In genomic region chr3:94587962-94588361, GRCm38 (mm10) we compare ENCODE assay signal across 18 mouse cellular contexts. TPM values are rescaled to one million over a fixed set of nuclear protein-coding genes. Genes with fewer than 3 reads are reported as not detected.
DNase-seq lines count a peak whose midpoint lies in the region; ATAC-seq and TF ChIP-seq lines count a peak whose summit lies in the region.
"Had no signal": no experiment of that assay in that cellular context is flagged by ENCODE, and none has a peak within 500 bp of the region (broad histone marks: within the 10 kb centered on the region; RNA-seq: fewer than 3 reads in every experiment).

No protein-coding gene starts in this region.

- no peaks in the 10 kb centered on the region for H3K4me1 ChIP-seq in liver, adult 2 months (ENCODE audit: control insufficient read depth, insufficient read depth, low read length)
- H3K4me1 ChIP-seq in liver, embryonic 11.5 days (replicated peaks; ENCODE audit: control insufficient read depth, insufficient read depth, low read length), result no peaks in the 10 kb centered on the region
- no peaks in the 10 kb centered on the region for H3K4me1 ChIP-seq in intestine, embryonic 14.5 days (replicated peaks; ENCODE audit: control insufficient read depth, insufficient read depth, low read length)
- H3K4me1 ChIP-seq: limb, embryonic 13.5 days had no signal

- no peak overlapping the region for H3K27ac ChIP-seq in liver, adult 2 months (replicated peaks; ENCODE audit: insufficient read depth, low read depth, low read length)
- H3K27ac ChIP-seq in liver, embryonic 11.5 days (ENCODE audit: low read depth, low read length), result no peak overlapping the region
- no peak overlapping the region for H3K27ac ChIP-seq in intestine, embryonic 14.5 days (ENCODE audit: low read depth)
- H3K27ac ChIP-seq: hindbrain, postnatal 0 days; limb, embryonic 13.5 days had no signal

- ATAC-seq in liver, embryonic 11.5 days (replicated peaks; ENCODE audit: low FRiP score), result no peak; the same call in 1 of the 2 replicates
- peak; percentile 68 for ATAC-seq in Patski
- ATAC-seq in intestine, embryonic 14.5 days (replicated peaks; ENCODE audit: low FRiP score, low TSS enrichment, low read depth), result 0 out of 2 replicates have a peak, but pooled peaks have one; percentile 55
- ATAC-seq: hindbrain, postnatal 0 days had no signal

- CTCF ChIA-PET in Patski (lab: Charles Lee), result interaction anchor here (0.9 to 1.5 kb wide), 3 partner anchors 14 to 147 kb away, joined by 3 to 5 read pairs (median 4); no protein-coding TSS in a partner anchor

- no peak for TF ChIP-seq CTCF in liver, adult 2 months (IDR thresholded peaks at IDR 0.05; ENCODE audit: low read depth, low read length)
- TF ChIP-seq CTCF in Patski (IDR thresholded peaks at IDR 0.05), result no peak

- TF ChIP-seq POLR2A in liver, adult 2 months (IDR thresholded peaks at IDR 0.05; ENCODE audit: extremely low read depth, insufficient read depth, low read length), result no peak
- no peak for TF ChIP-seq POLR2A in myocyte (IDR thresholded peaks at IDR 0.05; ENCODE audit: insufficient read length, low read depth)

- H3K4me2 ChIP-seq in liver, embryonic 11.5 days, result no peak overlapping the region
- no peak overlapping the region for H3K4me2 ChIP-seq in intestine, embryonic 14.5 days (ENCODE audit: low read length)
- no peak overlapping the region for H3K4me2 ChIP-seq in myocyte (ENCODE audit: low read depth)
- H3K4me2 ChIP-seq: limb, embryonic 13.5 days had no signal

- no peaks in the 10 kb centered on the region for H3K27me3 ChIP-seq in liver, adult 2 months (ENCODE audit: control insufficient read depth, insufficient read depth, low read length)
- no peaks in the 10 kb centered on the region for H3K27me3 ChIP-seq in liver, embryonic 11.5 days (replicated peaks; ENCODE audit: control insufficient read depth, insufficient read depth, low read length)
- H3K27me3 ChIP-seq in Patski (no peaks in the 10 kb centered on the region), myocyte (ENCODE audit: control insufficient read depth, insufficient read depth, insufficient read length) (no peaks in the 10 kb centered on the region)
- H3K27me3 ChIP-seq in intestine, embryonic 14.5 days (replicated peaks; ENCODE audit: control insufficient read depth, insufficient read depth, low read length), result no peaks in the 10 kb centered on the region
- H3K27me3 ChIP-seq: limb, embryonic 13.5 days had no signal

- in situ Hi-C loops in Patski (cut with MboI; ENCODE audit: low pct_unique_long_range_greater_than_20kb), result no loop called here

- peak; percentile 29 for DNase-seq in liver, adult 2 months (ENCODE audit: extremely low read depth, low read depth, low spot score)
- DNase-seq in liver, embryonic 11.5 days (ENCODE audit: low spot score), result no peak
- no peak for DNase-seq in Patski (ENCODE audit: low read depth, low spot score)
- DNase-seq in intestine, embryonic 14.5 days (ENCODE audit: low spot score), result no peak
- DNase-seq in heart, adult 8-10 months (ENCODE audit: low spot score), result no peak
- DNase-seq in T-cell, adult 2 months (ENCODE audit: low spot score), result no peak
- DNase-seq: kidney, postnatal 14 days; right cerebral cortex, adult 18-20 months; thymus, adult 2 months had no signal

- H3K36me3 ChIP-seq in liver, adult 2 months (ENCODE audit: control insufficient read depth, insufficient read depth, low read length), result no peaks in the 10 kb centered on the region
- no peaks in the 10 kb centered on the region for H3K36me3 ChIP-seq in liver, embryonic 11.5 days (ENCODE audit: control insufficient read depth, insufficient read depth, low read length)
- no peaks in the 10 kb centered on the region for H3K36me3 ChIP-seq in intestine, embryonic 14.5 days (ENCODE audit: control insufficient read depth, insufficient read depth, low read length)
- no peaks in the 10 kb centered on the region for H3K36me3 ChIP-seq in myocyte (ENCODE audit: control insufficient read depth, insufficient read depth)
- H3K36me3 ChIP-seq: limb, embryonic 13.5 days had no signal

- POLR2A ChIA-PET in Patski (lab: Charles Lee), result interaction anchor here (1.1 to 1.3 kb wide), 2 partner anchors 8 to 9 kb away, joined by 3 read pairs; no protein-coding TSS in a partner anchor

- H3ac ChIP-seq in myocyte (ENCODE audit: control insufficient read depth, insufficient read length), result no peak overlapping the region

- no peaks in the 10 kb centered on the region for H3K79me2 ChIP-seq in liver, adult 2 months (ENCODE audit: control insufficient read depth, insufficient read depth, low read length)
- no peaks in the 10 kb centered on the region for H3K79me2 ChIP-seq in myocyte (ENCODE audit: control insufficient read depth, insufficient read depth)

- no peak overlapping the region for H3K4me3 ChIP-seq in liver, adult 2 months (ENCODE audit: insufficient read depth, low read depth, low read length)
- no peak overlapping the region for H3K4me3 ChIP-seq in liver, embryonic 11.5 days (ENCODE audit: low read depth, low read length)
- no peak overlapping the region for H3K4me3 ChIP-seq in intestine, embryonic 14.5 days (ENCODE audit: low read depth, low read length)
- H3K4me3 ChIP-seq in myocyte, result no peak overlapping the region
- H3K4me3 ChIP-seq: erythroblast, embryonic 14.5 days; limb, embryonic 13.5 days had no signal

- 81% methylated on average over 5 of the region's 5 CpGs for WGBS in liver, adult 2 months
- 74% methylated on average over 5 of the region's 5 CpGs for WGBS in liver, embryonic 11.5 days
- 62% methylated on average over 5 of the region's 5 CpGs for WGBS in intestine, embryonic 14.5 days

- H3K9me3 ChIP-seq in liver, embryonic 11.5 days (ENCODE audit: control insufficient read depth, low read length), result no peaks in the 10 kb centered on the region
- H3K9me3 ChIP-seq in intestine, embryonic 14.5 days (ENCODE audit: control insufficient read depth, low read length), result no peaks in the 10 kb centered on the region
- H3K9me3 ChIP-seq: limb, embryonic 13.5 days had no signal

- no peak overlapping the region for H3K9ac ChIP-seq in liver, adult 2 months (ENCODE audit: low read depth, low read length)
- no peak overlapping the region for H3K9ac ChIP-seq in liver, embryonic 11.5 days (ENCODE audit: low read depth, low read length)
- no peak overlapping the region for H3K9ac ChIP-seq in intestine, embryonic 14.5 days (ENCODE audit: low read length)
- H3K9ac ChIP-seq: limb, embryonic 13.5 days had no signal

TF ChIP-seq in myocyte, 11 proteins besides CTCF, POLR2A, EP300 and RAD21:
- TF ChIP-seq TCF12 (IDR thresholded peaks at IDR 0.05; ENCODE audit: insufficient read depth, poor library complexity, severe bottlenecking) (no peak), MYOG (IDR thresholded peaks at IDR 0.05; ENCODE audit: control insufficient read depth in 1 of 3, insufficient read depth in 1 of 3, insufficient read length in 2 of 3, low read depth in 2 of 3) (no peak), USF1 (IDR thresholded peaks at IDR 0.05; ENCODE audit: low read depth) (no peak), SRF (IDR thresholded peaks at IDR 0.05; ENCODE audit: control insufficient read depth, insufficient read length, low read depth) (no peak), TCF3 (IDR thresholded peaks at IDR 0.05; ENCODE audit: insufficient read length, low read depth) (no peak), MYOD1 (IDR thresholded peaks at IDR 0.05; ENCODE audit: control insufficient read depth in 1 of 3, insufficient read length in 2 of 3, low read depth in 2 of 3) (peak in 1 of 3 experiments; percentile 50), REST (IDR thresholded peaks at IDR 0.05; ENCODE audit: insufficient read depth, insufficient read length) (no peak), MAX (IDR thresholded peaks at IDR 0.05; ENCODE audit: low read depth) (no peak), E2F4 (IDR thresholded peaks at IDR 0.05; ENCODE audit: insufficient read depth) (no peak), CEBPB (IDR thresholded peaks at IDR 0.05; ENCODE audit: insufficient read depth, poor library complexity, severe bottlenecking) (0 out of 2 replicates have a peak, but pooled peaks have one; percentile 19), POLR2AphosphoS2 (IDR thresholded peaks at IDR 0.05; ENCODE audit: insufficient read length, low read depth) (no peak)

RNA-seq across cellular contexts. Expression of gene Snx27, which starts 5.4 kb away (rescaled TPM):
- total RNA-seq in liver, adult 2 months (2014; rRNA removed), result 9.6 and 13.6 TPM in 2 replicates
- 4.7 TPM in 2 replicates for polyA plus RNA-seq in liver, adult 2 months (2012; rRNA removed)
- 24.4 and 24.7 TPM in 2 replicates for polyA plus RNA-seq in liver, embryonic 11.5 days (2014; fragmentation: Nextera tagmentation; extraction: Ambion mirVana)
- polyA plus RNA-seq in Patski (2021) (83.8 TPM), myocyte (2012; fragmentation: generic; extraction: Trizol) (17.4 TPM)
- 28.6 and 33.8 TPM in 2 replicates for polyA plus RNA-seq in intestine, embryonic 14.5 days (2014; fragmentation: Nextera tagmentation; extraction: Ambion mirVana)
- total RNA-seq in heart, adult 8-10 months (2022), result 10 to 100 TPM; 24.8 to 29.0 (median 27.0) TPM

RNA-seq across cellular contexts. Expression of gene Gm10972, which starts 55.0 kb away (rescaled TPM):
- total RNA-seq in liver, adult 2 months (2014; rRNA removed), result not detected in 2 replicates
- not detected in 2 replicates for polyA plus RNA-seq in liver, adult 2 months (2012; rRNA removed)
- not detected in 2 replicates for polyA plus RNA-seq in liver, embryonic 11.5 days (2014; fragmentation: Nextera tagmentation; extraction: Ambion mirVana)
- polyA plus RNA-seq in Patski (2021), result not detected
- polyA plus RNA-seq in intestine, embryonic 14.5 days (2014; fragmentation: Nextera tagmentation; extraction: Ambion mirVana), result not detected in 2 replicates
- polyA plus RNA-seq in myocyte (2012; fragmentation: generic; extraction: Trizol), result not detected
- total RNA-seq in heart, adult 8-10 months (2022), result not detected
- total RNA-seq: hindbrain, postnatal 0 days; layer of hippocampus, postnatal 14 days; megakaryocyte-erythroid progenitor cell, adult 5-6 weeks had no signal
- polyA plus RNA-seq: erythroblast, embryonic 14.5 days; frontal cortex, adult 2 months; heart, embryonic 14.5 days; hindbrain, postnatal 0 days; limb, embryonic 13.5 days; neural tube, embryonic 11.5 days; thymus, adult 2 months had no signal
